Mouse (Mus musculus): Measurements from ENCODE around the gene Timm13.

GRCm38 (mm10) chr10:80895697-80896096 lies 5.1 kb downstream of the Timm13 start:
- TF ChIP-seq CTCF (IDR thresholded peaks at IDR 0.05; ENCODE audit: borderline replicate concordance, extremely low read depth, insufficient read depth, insufficient read length) (no peak), POLR2A (IDR thresholded peaks at IDR 0.05; ENCODE audit: borderline replicate concordance, extremely low read depth, insufficient read depth, insufficient read length, poor library complexity, severe bottlenecking) (no peak)
